In the genomic region with DNA sequence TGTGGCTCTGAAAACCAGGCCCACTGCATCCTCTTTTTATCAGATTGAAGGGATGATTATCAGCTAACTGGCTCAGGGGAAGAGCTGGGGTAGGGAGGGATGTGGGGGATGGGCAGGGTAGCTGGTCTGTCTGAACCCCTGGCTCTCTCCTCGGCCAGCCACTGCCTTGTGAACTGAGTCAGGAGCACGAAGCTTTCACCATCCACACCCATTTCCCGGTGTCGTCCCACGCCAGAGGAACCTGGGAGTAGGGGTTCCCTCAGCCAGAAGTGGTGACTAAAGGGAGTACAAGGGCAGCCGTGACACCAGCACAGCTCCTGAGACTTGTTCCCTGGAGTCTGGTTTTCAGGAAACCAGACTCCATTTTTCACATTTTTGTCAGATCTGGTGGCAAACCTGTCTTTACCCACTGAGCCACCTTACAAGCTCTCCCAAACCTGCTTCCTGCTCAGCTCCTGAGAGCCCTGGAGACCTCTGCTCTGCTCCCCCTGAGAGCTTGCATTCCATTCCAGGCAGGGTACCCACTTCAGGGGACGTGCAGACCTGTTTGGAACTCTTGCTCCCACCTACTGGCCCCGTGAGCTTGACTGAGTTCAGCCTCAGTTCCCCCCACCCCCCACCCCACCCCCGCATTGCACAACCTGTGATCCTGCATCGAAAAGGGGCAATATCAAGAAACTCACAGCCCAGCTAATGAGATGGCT, we compare ENCODE assay signal across 14 mouse cellular contexts. TPM values are rescaled to one million over a fixed set of nuclear protein-coding genes. Genes with fewer than 3 reads are reported as not detected.
DNase-seq lines count a peak whose midpoint lies in the region; ATAC-seq lines count a peak whose summit lies in the region.
"Had no signal": no experiment of that assay in that cellular context is flagged by ENCODE, and none has a peak within 500 bp of the region (broad histone marks: within the 10 kb centered on the region; RNA-seq: fewer than 3 reads in every experiment).

No protein-coding gene starts in this region.

- H3K4me2 ChIP-seq in kidney, embryonic 16.5 days (replicated peaks; ENCODE audit: low read depth, low read length) = no peak overlapping the region
- H3K4me2 ChIP-seq: hindbrain, embryonic 13.5 days had no signal

- H3K27me3 ChIP-seq in kidney, embryonic 16.5 days (ENCODE audit: insufficient read depth, low read length) = no peaks in the 10 kb centered on the region
- H3K27me3 ChIP-seq: hindbrain, embryonic 13.5 days had no signal

- no peaks in the 10 kb centered on the region for H3K36me3 ChIP-seq in kidney, embryonic 16.5 days (ENCODE audit: insufficient read depth, low read length)
- H3K36me3 ChIP-seq: hindbrain, embryonic 13.5 days had no signal

- H3K27ac ChIP-seq in kidney, embryonic 16.5 days (ENCODE audit: low read length) = peak overlapping the region; percentile 73
- H3K27ac ChIP-seq: hindbrain, embryonic 13.5 days had no signal

- H3K9me3 ChIP-seq in kidney, embryonic 16.5 days (ENCODE audit: low read length) = no peaks in the 10 kb centered on the region
- H3K9me3 ChIP-seq: hindbrain, embryonic 13.5 days had no signal

- DNase-seq in heart, adult 11 months = peak; percentile 91
- no peak for DNase-seq in heart, postnatal 4 days
- no peak for DNase-seq in kidney, postnatal 4 days
- DNase-seq in 3134 (ENCODE audit: extremely low read depth, insufficient read length, low spot score) = peak; percentile 54
- DNase-seq in fibroblast of lung, adult 2 months (ENCODE audit: low read depth) = peak; percentile 63
- DNase-seq in cerebellum, adult 11-12 months = no peak
- DNase-seq: B cell, adult 2 months; cerebellum, adult 8-10 months; embryo, embryonic 11 days; gastrocnemius, postnatal 14 days had no signal

- ATAC-seq in kidney, embryonic 16.5 days (ENCODE audit: low FRiP score, low TSS enrichment) = no peak
- no peak for ATAC-seq in erythroblast, adult 5-6 weeks (replicated peaks; ENCODE audit: low FRiP score, poor library complexity, severe bottlenecking)
- ATAC-seq: activated CD4-positive, CD25-positive, alpha-beta regulatory T cell, adult 4 months had no signal

- peaks cover 52% of the 10 kb centered on the region for H3K4me1 ChIP-seq in kidney, embryonic 16.5 days (ENCODE audit: insufficient read depth, low read length)

- H3K9ac ChIP-seq in kidney, embryonic 16.5 days (replicated peaks; ENCODE audit: low read length) = no peak overlapping the region; the same call in none of the 2 replicates

- WGBS in kidney, embryonic 16.5 days = 33% methylated on average over 10 of the region's 10 CpGs

- no peak overlapping the region for H3K4me3 ChIP-seq in kidney, embryonic 16.5 days (ENCODE audit: low read length)
- H3K4me3 ChIP-seq: hindbrain, embryonic 13.5 days had no signal

RNA-seq across cellular contexts. Expression of a gene that starts 2.8 kb away (rescaled TPM):
- 10 to 100 TPM; 45.9 to 46.7 TPM for total RNA-seq in heart, postnatal 4 days (2021)
- polyA plus RNA-seq in kidney, embryonic 16.5 days (2015; fragmentation: Nextera tagmentation; extraction: Ambion mirVana) = 25.4 and 27.7 TPM in 2 replicates
- 1.5 and 7.3 TPM in 2 replicates for total RNA-seq in erythroblast, adult 5-6 weeks (2015; ENCODE audit: low replicate concordance)
- 2.6 and 4.5 TPM in 2 replicates for total RNA-seq in erythroblast, adult 5-6 weeks (2017; ENCODE audit: low replicate concordance)
- polyA plus RNA-seq: activated CD4-positive, CD25-positive, alpha-beta regulatory T cell, adult 4 months had no signal

RNA-seq across cellular contexts. Expression of a gene that starts 37.3 kb away (rescaled TPM):
- total RNA-seq in heart, postnatal 4 days (2021) = 10 to 100 TPM; 38.2 to 38.5 TPM
- 19.5 and 21.0 TPM in 2 replicates for polyA plus RNA-seq in kidney, embryonic 16.5 days (2015; fragmentation: Nextera tagmentation; extraction: Ambion mirVana)
- total RNA-seq in erythroblast, adult 5-6 weeks (2015; ENCODE audit: low replicate concordance) = 10.6 and 17.8 TPM in 2 replicates
- 21.0 and 24.1 TPM in 2 replicates for total RNA-seq in erythroblast, adult 5-6 weeks (2017; ENCODE audit: low replicate concordance)

Comparison
In these comparisons a context has a peak if more than half of its experiments do, and no peak if none do; other contexts are left out.
1. DNase-seq: peak in heart, adult 11 months (single experiment), 3134 (single experiment) and fibroblast of lung, adult 2 months (single experiment); none in heart, postnatal 4 days (single experiment), kidney, postnatal 4 days (0 of 2) and cerebellum, adult 11-12 months (single experiment).
2. RNA of a gene that starts 2.8 kb away (total RNA-seq): 45.9 to 46.7 TPM in heart, postnatal 4 days; 1.5 to 7.3 TPM in erythroblast, adult 5-6 weeks; every median in the first group is over 4 times any median in the second.